Mouse (Mus musculus): ENCODE results near the gene Dusp6. TPM values are rescaled to one million over a fixed set of nuclear protein-coding genes. Genes with fewer than 3 reads are reported as not detected.

Gene Dusp6
- polyA plus RNA-seq, 1 experiment from 2014 or later: 41.2 TPM

DNA sequence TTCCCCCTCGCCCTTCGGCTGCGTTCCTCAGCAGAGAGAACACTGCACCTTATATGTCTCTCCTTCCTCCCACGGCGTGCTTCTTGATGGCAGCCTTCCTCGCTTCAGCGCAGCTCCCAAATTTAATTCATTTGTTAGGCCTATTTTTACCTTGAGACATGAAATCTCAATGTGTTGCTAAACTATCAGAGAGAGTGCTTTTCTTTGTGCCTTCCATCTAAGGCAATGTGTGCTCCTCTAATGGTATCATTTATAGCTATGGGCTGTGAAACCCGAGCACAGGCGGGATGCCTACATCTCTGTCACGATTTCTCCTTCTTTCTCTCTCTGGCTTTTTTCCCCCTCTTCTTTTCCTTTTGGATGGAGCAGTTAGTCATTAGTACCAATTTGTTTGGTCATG is 47.2 kb downstream of the Dusp6 start:
- H3K4me2 ChIP-seq (replicated peaks; ENCODE audit: low read depth, low read length): no peak overlapping the region
- H3K27ac ChIP-seq (ENCODE audit: low read length): no peak overlapping the region
- no peaks in the 10 kb centered on the region for H3K36me3 ChIP-seq (ENCODE audit: control insufficient read depth, insufficient read depth, low read length)
- no peaks in the 10 kb centered on the region for H3K27me3 ChIP-seq (ENCODE audit: control insufficient read depth, insufficient read depth, low read length)
- H3K9ac ChIP-seq (replicated peaks; ENCODE audit: low read depth, low read length): no peak overlapping the region
- no peak overlapping the region for H3K4me3 ChIP-seq (ENCODE audit: low read depth, low read length)
- H3K9me3 ChIP-seq (ENCODE audit: control insufficient read depth, low read depth, low read length): no peaks in the 10 kb centered on the region
- H3K4me1 ChIP-seq (ENCODE audit: control insufficient read depth, insufficient read depth, low read length): no peaks in the 10 kb centered on the region
- ATAC-seq (ENCODE audit: insufficient number of reproducible peaks, insufficient read depth, low FRiP score, low read depth): no peak
- WGBS: 82% methylated on average over 10 of the region's 10 CpGs

DNA sequence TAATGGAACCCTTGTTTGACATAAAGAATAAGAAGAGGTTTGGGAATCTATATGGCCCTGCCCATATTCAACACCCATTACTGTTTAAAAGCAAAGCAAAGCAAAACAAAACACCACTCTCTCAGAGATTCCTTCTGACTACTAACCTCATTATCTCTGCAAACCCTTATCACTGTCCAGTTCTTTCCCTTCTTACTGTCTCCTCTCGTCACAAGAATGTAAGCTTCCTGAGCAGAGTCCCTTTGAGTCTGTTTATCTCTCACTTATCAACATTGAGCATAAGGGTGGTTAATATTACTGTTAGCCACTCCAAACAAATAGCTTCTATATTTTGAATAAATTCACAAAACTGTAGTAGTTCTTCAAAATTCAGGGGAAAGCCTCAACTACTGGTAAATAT is 48.9 kb downstream of the Dusp6 start:
- no peaks in the 10 kb centered on the region for H3K27me3 ChIP-seq (ENCODE audit: control insufficient read depth, insufficient read depth, low read length)
- H3K36me3 ChIP-seq (ENCODE audit: control insufficient read depth, insufficient read depth, low read length): no peaks in the 10 kb centered on the region
- no peak for ATAC-seq (ENCODE audit: insufficient number of reproducible peaks, insufficient read depth, low FRiP score, low read depth)
- H3K4me3 ChIP-seq (ENCODE audit: low read depth, low read length): no peak overlapping the region
- no peaks in the 10 kb centered on the region for H3K4me1 ChIP-seq (ENCODE audit: control insufficient read depth, insufficient read depth, low read length)
- WGBS: 62% methylated on average over 1 of the region's 1 CpGs
- H3K27ac ChIP-seq (ENCODE audit: low read length): no peak overlapping the region
- no peak overlapping the region for H3K9ac ChIP-seq (replicated peaks; ENCODE audit: low read depth, low read length)
- no peak overlapping the region for H3K4me2 ChIP-seq (replicated peaks; ENCODE audit: low read depth, low read length)
- no peaks in the 10 kb centered on the region for H3K9me3 ChIP-seq (ENCODE audit: control insufficient read depth, low read depth, low read length)

DNA sequence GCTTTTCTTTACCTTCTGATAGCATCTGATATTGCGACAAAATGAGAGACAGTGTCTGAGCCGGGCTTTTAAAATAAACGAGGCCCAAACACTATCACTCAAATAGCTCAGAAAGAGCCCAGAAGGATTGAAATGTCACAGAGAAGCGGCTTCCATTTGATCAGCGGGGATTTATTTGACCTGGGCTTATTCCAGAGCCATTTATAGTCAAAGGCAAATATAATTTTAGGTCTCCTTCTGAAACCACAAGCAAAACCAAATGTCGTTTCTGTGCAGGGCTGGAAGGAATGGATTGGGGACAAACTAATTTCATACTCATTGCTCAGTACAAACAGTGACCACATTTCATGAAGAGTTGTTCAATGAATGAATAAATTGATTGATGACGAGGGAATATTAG is 51.3 kb downstream of the Dusp6 start:
- Histone ChIP-seq H3K4me3 (ENCODE audit: low read depth, low read length) (no peak overlapping the region), H3K36me3 (ENCODE audit: control insufficient read depth, insufficient read depth, low read length) (no peaks in the 10 kb centered on the region), H3K4me1 (ENCODE audit: control insufficient read depth, insufficient read depth, low read length) (no peaks in the 10 kb centered on the region), H3K4me2 (replicated peaks; ENCODE audit: low read depth, low read length) (no peak overlapping the region), H3K27ac (ENCODE audit: low read length) (no peak overlapping the region), H3K27me3 (ENCODE audit: control insufficient read depth, insufficient read depth, low read length) (no peaks in the 10 kb centered on the region), H3K9me3 (ENCODE audit: control insufficient read depth, low read depth, low read length) (no peaks in the 10 kb centered on the region), H3K9ac (replicated peaks; ENCODE audit: low read depth, low read length) (no peak overlapping the region)
- ATAC-seq (ENCODE audit: insufficient number of reproducible peaks, insufficient read depth, low FRiP score, low read depth): no peak
- 36% methylated on average over 7 of the region's 7 CpGs for WGBS

DNA sequence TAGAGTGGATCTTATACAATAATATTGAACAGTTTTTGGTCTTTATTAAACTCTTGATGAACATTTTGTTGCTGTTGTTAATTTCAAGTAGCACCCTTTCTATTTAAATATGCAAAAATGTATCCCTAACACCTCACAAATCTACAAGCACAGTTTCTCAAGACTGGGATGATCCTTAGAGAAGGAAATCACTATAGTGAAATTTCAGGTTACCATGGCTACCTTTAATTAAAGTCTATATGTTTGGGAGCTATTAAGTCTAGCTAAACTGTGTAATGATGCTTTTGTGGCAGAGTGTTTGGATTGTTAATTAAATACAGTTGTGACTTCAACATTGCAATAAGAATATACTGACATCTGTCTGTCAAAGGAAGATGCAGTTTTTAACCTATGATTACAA is 54.0 kb downstream of the Dusp6 start:
- H3K4me2 ChIP-seq (replicated peaks; ENCODE audit: low read depth, low read length): no peak overlapping the region
- no peak overlapping the region for H3K4me3 ChIP-seq (ENCODE audit: low read depth, low read length)
- no peak overlapping the region for H3K27ac ChIP-seq (ENCODE audit: low read length)
- no peaks in the 10 kb centered on the region for H3K9me3 ChIP-seq (ENCODE audit: control insufficient read depth, low read depth, low read length)
- ATAC-seq (ENCODE audit: insufficient number of reproducible peaks, insufficient read depth, low FRiP score, low read depth): no peak
- H3K36me3 ChIP-seq (ENCODE audit: control insufficient read depth, insufficient read depth, low read length): no peaks in the 10 kb centered on the region
- H3K4me1 ChIP-seq (ENCODE audit: control insufficient read depth, insufficient read depth, low read length): no peaks in the 10 kb centered on the region
- H3K9ac ChIP-seq (replicated peaks; ENCODE audit: low read depth, low read length): no peak overlapping the region
- H3K27me3 ChIP-seq (ENCODE audit: control insufficient read depth, insufficient read depth, low read length): no peaks in the 10 kb centered on the region

Other genes with a start within 250 kb of the Dusp6 start
- 24.9 and 27.4 TPM in 2 replicates for gene Poc1b, start 156.2 kb upstream of the Dusp6 start, polyA plus RNA-seq (2014; fragmentation: Nextera tagmentation; extraction: Ambion mirVana)
- 27.1 and 31.5 TPM in 2 replicates for gene Galnt4, start 155.1 kb upstream of the Dusp6 start, polyA plus RNA-seq (2014; fragmentation: Nextera tagmentation; extraction: Ambion mirVana)
- gene Phxr2, start 136.9 kb upstream of the Dusp6 start, polyA plus RNA-seq (2014; fragmentation: Nextera tagmentation; extraction: Ambion mirVana): not detected in 2 replicates

Data from stomach, embryonic 14.5 days (tissue).